Mouse (Mus musculus): ENCODE data around the gene 3110082J24Rik. TPM values are rescaled to one million over a fixed set of nuclear protein-coding genes. Genes with fewer than 3 reads are reported as not detected.
A peak's percentile ranks its signal among the peaks of the same experiment; 100 is the strongest.

3110082J24Rik gene
- polyA plus RNA-seq (2016; fragmentation: Nextera tagmentation; extraction: Ambion mirVana): 0.33 and 0.61 TPM in 2 replicates

DNA sequence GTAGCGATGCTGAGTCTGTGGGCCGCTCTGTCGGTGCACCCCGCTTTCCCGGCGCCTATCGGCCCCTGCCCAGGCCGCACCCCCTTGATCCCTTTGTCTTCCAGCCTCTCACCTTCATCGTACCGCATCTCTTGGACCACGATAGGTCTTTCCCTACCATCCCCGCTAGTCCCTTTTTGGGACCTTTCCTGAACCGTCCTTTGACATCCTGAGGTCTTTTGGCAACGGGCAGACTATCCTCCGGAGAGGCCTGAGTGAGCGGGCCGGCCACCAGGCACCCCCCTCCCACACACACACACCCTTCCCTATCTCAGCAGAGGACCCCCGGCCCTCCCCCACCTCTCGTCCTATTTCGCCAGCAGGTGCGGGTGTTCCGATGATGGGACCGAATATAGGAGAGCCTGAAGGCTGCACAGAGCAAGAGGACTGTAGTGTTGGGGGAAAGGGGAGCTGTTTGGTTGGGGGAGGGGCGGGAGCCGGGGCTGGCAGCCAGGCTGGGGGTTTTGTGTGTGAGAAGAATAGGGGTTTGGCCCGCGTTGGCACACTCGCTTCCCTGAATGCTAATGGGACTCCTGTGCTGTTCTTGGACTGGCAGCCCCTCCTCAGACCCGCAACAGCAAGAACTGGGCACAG, at the start of gene 3110082J24Rik:
3110082J24Rik (minus strand) TSS at position 419 of the 633 bp plus-strand sequence.
- H3K27ac ChIP-seq: no peak within 1 kb of the TSS
- WGBS: 2% methylated on average over 29 of the region's 29 CpGs
- 0 out of 2 replicates have a peak, but pooled peaks have one; percentile 11 for ATAC-seq (ENCODE audit: insufficient number of reproducible peaks, insufficient read depth, low FRiP score, low TSS enrichment)

DNA sequence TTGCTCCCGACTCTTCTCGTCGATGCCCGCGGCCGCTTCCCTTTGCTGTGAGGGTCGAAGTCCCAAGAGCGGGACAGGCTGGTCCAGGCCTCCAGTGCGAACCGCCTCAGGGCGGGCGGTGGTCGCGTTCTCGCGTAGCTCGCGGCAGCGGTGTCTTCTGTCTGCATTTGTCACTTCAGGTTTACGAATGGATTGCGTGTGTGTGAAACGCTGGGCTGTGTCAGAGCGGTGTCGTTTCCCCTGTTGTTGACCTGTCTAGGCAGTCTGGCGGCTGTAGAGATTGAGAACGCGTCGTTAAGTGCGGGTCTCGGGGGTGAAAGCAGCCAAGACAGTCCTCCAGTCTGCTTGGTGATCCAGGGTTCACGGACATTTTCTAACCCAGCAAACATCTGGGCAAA, 49.5 kb upstream of the 3110082J24Rik start:
- peak overlapping the region; percentile 89 for H3K4me3 ChIP-seq
- no peaks in the 10 kb centered on the region for H3K36me3 ChIP-seq
- peak overlapping the region; percentile 76 for H3K4me2 ChIP-seq (replicated peaks)
- H3K9ac ChIP-seq: peak overlapping the region; percentile 82
- peaks cover 8% of the 10 kb centered on the region for H3K4me1 ChIP-seq
- WGBS: under 1% methylated on average over 31 of the region's 31 CpGs
- ATAC-seq (ENCODE audit: insufficient number of reproducible peaks, insufficient read depth, low FRiP score, low TSS enrichment): peak; percentile 53
- peak overlapping the region; percentile 64 for H3K27ac ChIP-seq
- H3K9me3 ChIP-seq: no peaks in the 10 kb centered on the region
- no peaks in the 10 kb centered on the region for H3K27me3 ChIP-seq

More for the DNA sequence above, at the start of gene 3110082J24Rik:
- peak within 1 kb of the TSS; percentile 94 for H3K4me2 ChIP-seq (replicated peaks)
- peak within 1 kb of the TSS; percentile 48 for H3K9ac ChIP-seq
- peaks cover 35% of the 10 kb centered on the region for H3K4me1 ChIP-seq
- no peaks in the 10 kb centered on the region for H3K36me3 ChIP-seq
- H3K4me3 ChIP-seq: peak within 1 kb of the TSS; percentile 54
- H3K27me3 ChIP-seq: peaks cover 70% of the 10 kb centered on the region
- H3K9me3 ChIP-seq: no peaks in the 10 kb centered on the region

DNA sequence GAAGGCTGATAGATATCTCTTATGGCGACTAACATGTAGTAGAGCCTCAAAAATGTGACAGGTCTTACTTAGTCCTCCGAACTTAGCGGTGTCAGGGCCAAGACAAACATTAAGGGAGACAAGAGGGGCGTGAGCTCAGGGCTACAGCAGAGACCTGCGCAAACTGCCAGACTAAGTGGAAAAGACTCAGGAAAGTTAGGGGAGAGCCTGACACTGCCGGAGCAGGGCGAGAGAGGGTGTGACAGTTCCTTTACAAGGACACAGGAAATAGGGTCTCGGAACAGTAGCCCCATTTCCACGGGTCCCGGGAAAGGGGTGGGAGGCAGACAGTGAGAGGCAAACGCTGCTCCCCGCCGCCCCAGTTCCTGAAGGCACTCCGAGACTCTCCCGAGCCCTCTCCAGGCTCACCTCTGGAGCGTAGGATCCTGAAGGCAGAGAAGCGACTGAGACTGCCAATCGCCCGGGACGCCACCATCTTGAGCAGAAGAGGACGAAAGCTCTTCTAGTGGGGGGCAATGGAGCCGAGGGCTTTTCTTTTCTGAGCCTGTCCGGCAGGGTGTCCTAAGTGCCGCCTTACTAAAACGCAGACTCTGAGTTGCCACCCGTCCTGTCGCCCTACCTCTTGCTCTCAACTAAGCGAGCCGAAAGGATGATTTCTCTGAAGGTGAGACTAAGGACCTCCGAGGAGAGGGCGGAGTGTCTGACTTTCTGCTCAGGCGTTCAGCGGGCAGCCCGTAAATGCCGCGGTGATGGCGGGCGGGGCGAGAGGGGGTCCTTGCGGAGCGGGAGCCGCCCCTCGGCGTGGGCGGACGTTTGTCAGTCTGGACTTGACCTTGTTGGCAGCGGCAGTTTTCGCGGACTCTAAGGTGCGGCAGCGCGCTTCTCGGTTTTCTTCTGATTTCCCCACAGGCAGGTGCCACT, 48.8 kb upstream of the 3110082J24Rik start, which contains the start of the genes Hadha and Hadhb:
Hadha (minus strand) TSS at position 689 of the 921 bp plus-strand sequence.
Hadhb (plus strand) TSS at position 775 of the 921 bp plus-strand sequence.
- peak within 1 kb of the TSS; percentile 76 for H3K4me2 ChIP-seq (replicated peaks)
- H3K4me1 ChIP-seq: peaks cover 8% of the 10 kb centered on the region
- peak within 1 kb of the TSS; percentile 64 for H3K27ac ChIP-seq
- H3K9me3 ChIP-seq: no peaks in the 10 kb centered on the region
- H3K9ac ChIP-seq: peak within 1 kb of the TSS; percentile 82
- H3K4me3 ChIP-seq: peak within 1 kb of the TSS; percentile 89
- no peaks in the 10 kb centered on the region for H3K36me3 ChIP-seq
- under 1% methylated on average over 53 of the region's 53 CpGs for WGBS
- ATAC-seq (ENCODE audit: insufficient number of reproducible peaks, insufficient read depth, low FRiP score, low TSS enrichment): peak; percentile 88
- no peaks in the 10 kb centered on the region for H3K27me3 ChIP-seq

DNA sequence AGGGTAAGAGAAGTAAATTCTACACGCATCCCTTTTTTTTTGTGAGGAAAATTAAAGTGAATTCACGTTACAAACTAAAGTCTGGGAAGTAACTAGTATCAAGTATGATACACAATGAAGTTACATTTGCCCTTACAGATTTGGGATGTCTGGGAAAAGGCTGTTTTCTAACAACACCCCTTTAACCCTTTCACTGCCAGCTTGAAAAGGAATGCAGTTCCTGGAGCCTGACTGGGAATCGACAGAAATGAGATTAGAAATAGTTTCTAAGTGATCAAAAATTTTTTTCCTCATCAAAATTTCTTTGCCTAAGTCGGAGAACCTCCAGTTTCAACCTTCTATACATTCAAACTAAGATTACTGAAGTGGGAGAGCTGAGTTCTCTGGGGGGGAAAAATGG, 48.1 kb upstream of the 3110082J24Rik start:
- Histone ChIP-seq H3K9me3 (no peaks in the 10 kb centered on the region), H3K4me3 (peak overlapping the region; percentile 89), H3K36me3 (no peaks in the 10 kb centered on the region; the same call in 1 of the 2 replicates), H3K4me1 (peaks cover 8% of the 10 kb centered on the region), H3K4me2 (replicated peaks) (peak overlapping the region; percentile 76), H3K27ac (no peak overlapping the region), H3K9ac (peak overlapping the region; percentile 82), H3K27me3 (no peaks in the 10 kb centered on the region)
- no peak for ATAC-seq (ENCODE audit: insufficient number of reproducible peaks, insufficient read depth, low FRiP score, low TSS enrichment)
- 18% methylated on average over 4 of the region's 4 CpGs for WGBS

DNA sequence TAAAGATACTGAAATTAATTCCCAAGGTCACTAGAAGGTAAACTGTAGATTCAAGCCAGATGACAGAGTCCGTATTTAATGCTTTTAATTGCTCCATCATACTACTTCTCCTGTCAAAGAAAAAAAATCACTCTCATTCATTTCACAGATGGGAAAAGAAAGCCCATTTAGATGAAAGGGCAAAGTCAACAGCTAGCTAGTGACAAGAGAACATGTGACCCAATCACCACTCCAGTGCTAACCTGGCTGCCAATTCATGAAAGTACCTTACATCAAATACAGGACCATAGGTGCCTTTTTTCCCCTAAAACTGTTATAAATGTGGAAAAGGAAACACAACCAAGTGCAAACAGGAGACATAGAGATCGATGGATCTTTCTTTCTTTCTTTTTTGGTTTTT, 47.3 kb upstream of the 3110082J24Rik start:
- 74% methylated on average over 2 of the region's 2 CpGs for WGBS

DNA sequence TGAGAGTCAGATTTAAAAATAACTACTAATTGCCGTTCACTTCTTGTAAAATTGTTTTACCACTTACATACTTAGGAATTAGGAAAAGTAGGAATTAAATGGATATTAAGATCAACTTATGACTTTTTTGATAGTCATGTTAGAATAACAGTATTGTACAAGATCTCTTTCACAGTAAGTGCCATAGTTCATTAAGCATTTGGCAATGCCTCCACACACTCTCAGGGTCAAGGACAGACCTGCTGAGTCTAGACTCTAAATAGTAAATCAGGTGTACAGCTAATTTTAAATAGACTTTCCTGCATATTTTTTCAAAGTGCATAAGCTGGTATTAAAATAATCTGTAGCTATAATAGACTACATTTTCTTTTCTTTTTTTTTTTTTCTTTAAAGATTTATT, 46.5 kb upstream of the 3110082J24Rik start:
- Histone ChIP-seq H3K9me3 (no peaks in the 10 kb centered on the region), H3K27ac (no peak overlapping the region), H3K36me3 (no peaks in the 10 kb centered on the region; the same call in 1 of the 2 replicates), H3K4me1 (peaks cover 8% of the 10 kb centered on the region), H3K4me3 (no peak overlapping the region), H3K27me3 (no peaks in the 10 kb centered on the region), H3K9ac (no peak overlapping the region), H3K4me2 (replicated peaks) (no peak overlapping the region)
- 88% methylated on average over 1 of the region's 1 CpGs for WGBS
- no peak for ATAC-seq (ENCODE audit: insufficient number of reproducible peaks, insufficient read depth, low FRiP score, low TSS enrichment)

More for the DNA sequence above, 47.3 kb upstream of the 3110082J24Rik start:
- no peak for ATAC-seq (ENCODE audit: insufficient number of reproducible peaks, insufficient read depth, low FRiP score, low TSS enrichment)
- Histone ChIP-seq H3K4me2 (replicated peaks) (peak overlapping the region; percentile 76; the same call in 1 of the 2 replicates), H3K4me1 (peaks cover 8% of the 10 kb centered on the region), H3K27me3 (no peaks in the 10 kb centered on the region), H3K9ac (no peak overlapping the region), H3K36me3 (no peaks in the 10 kb centered on the region; the same call in 1 of the 2 replicates), H3K9me3 (no peaks in the 10 kb centered on the region), H3K27ac (no peak overlapping the region), H3K4me3 (no peak overlapping the region)

DNA sequence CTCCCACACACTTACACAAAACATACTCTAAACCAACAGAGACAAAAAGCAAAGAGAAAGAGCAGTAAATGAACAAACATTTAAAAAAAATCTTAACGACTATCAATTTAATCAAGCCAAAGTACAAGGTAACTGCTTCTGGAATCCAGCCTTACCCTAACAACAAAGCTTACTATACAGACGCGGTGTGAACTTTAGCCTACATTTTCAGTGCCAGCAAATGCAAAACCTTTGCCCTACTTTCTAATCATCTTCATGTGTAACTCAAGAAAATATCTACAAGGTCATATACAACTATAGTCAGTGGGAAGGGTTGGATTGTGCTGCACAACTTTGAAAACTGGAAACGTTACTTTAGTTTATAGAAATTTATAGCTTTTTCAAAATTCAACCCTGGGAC, 46.1 kb upstream of the 3110082J24Rik start:
- ATAC-seq (ENCODE audit: insufficient number of reproducible peaks, insufficient read depth, low FRiP score, low TSS enrichment): no peak
- Histone ChIP-seq H3K4me2 (replicated peaks) (no peak overlapping the region), H3K27me3 (no peaks in the 10 kb centered on the region), H3K9me3 (no peaks in the 10 kb centered on the region), H3K9ac (no peak overlapping the region), H3K4me3 (no peak overlapping the region), H3K27ac (no peak overlapping the region), H3K4me1 (peaks cover 8% of the 10 kb centered on the region), H3K36me3 (no peaks in the 10 kb centered on the region; the same call in 1 of the 2 replicates)
- whole genome bisulfite sequencing: 77% methylated on average over 4 of the region's 4 CpGs

DNA sequence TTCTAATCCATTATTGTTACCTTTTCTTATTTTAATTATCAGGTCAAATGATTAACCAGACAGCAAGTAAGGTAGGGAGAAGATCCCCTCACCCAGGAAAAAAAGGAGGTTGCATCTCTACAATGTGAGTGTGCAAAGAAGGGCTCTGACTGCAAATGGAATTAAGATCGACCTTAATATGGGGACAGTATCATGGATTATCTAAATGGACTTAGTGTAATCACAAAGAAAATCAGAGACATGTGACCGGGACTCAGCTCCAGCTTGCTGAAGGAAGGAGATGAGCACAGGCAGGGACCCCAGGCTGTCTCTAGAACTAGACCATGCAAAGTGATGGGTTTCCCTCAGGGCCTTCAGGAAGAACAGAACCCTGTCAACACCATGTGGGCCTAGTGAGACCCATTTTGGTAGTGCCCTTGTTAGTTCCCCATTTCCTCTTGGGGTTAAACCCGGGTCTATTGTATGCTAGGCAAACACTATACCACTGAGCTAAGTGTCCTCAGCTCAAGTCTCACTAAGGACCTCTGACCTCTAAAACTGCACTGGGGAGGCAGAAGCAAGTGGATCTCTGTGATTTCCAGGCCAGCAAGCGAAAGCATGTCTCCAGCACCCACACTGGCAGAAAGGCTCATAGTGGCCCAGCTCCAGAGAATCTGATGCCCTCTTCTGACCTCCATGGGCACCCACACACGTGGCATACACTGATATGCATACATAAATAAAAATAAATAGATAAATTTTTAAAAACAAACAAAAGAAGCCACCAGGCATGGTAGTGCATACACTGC, 42.4 kb upstream of the 3110082J24Rik start:
- Histone ChIP-seq H3K27ac (no peak overlapping the region), H3K4me3 (no peak overlapping the region), H3K9me3 (no peaks in the 10 kb centered on the region), H3K4me1 (no peaks in the 10 kb centered on the region), H3K36me3 (peaks cover 26% of the 10 kb centered on the region), H3K27me3 (no peaks in the 10 kb centered on the region), H3K4me2 (replicated peaks) (no peak overlapping the region), H3K9ac (no peak overlapping the region)
- WGBS: 87% methylated on average over 5 of the region's 5 CpGs
- ATAC-seq (ENCODE audit: insufficient number of reproducible peaks, insufficient read depth, low FRiP score, low TSS enrichment): no peak

DNA sequence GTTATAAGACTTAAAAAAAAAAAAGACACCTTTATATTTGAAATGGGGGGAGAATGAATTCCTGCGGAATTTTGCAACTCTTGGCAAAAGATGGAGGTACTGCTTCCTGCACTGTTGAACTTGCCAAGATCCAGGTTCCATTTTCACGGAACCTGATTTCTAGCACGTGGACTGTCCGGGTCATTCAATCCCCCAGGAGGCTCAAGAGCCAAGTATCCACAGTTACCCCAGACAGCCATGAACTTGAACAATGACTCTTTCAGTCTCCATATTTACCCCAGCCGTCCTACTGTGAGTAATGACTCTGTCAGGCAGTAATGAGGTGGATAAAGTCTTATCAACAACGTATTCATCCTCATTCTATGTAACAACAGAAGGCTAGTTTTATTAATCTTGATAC, 40.6 kb upstream of the 3110082J24Rik start:
- Histone ChIP-seq H3K36me3 (peaks cover 42% of the 10 kb centered on the region), H3K4me1 (no peaks in the 10 kb centered on the region), H3K4me2 (replicated peaks) (no peak overlapping the region), H3K9ac (no peak overlapping the region), H3K9me3 (no peaks in the 10 kb centered on the region), H3K27ac (no peak overlapping the region), H3K27me3 (no peaks in the 10 kb centered on the region), H3K4me3 (no peak overlapping the region)
- 87% methylated on average over 6 of the region's 6 CpGs for whole genome bisulfite sequencing
- ATAC-seq (ENCODE audit: insufficient number of reproducible peaks, insufficient read depth, low FRiP score, low TSS enrichment): no peak

DNA sequence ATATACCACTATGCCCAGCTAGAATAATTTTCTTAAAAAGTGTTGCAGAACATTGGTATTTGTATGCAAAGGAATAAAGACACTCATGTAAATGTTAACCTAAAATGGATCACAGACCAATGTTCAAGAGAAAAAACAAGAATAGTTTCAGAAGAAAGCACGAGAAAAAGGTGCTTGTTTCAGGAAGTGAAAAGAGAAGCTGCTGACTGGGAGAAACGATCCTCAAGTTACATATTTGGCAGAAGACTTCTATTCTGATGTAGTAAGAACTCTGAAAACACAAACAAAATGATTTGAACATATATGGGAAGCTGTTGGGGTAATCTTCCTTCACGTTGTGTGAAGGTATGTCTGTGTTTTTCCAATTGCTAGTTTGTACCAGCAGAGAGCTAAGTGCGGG, 32.3 kb upstream of the 3110082J24Rik start:
- no peaks in the 10 kb centered on the region for H3K9me3 ChIP-seq
- WGBS: 88% methylated on average over 4 of the region's 4 CpGs
- H3K4me1 ChIP-seq: no peaks in the 10 kb centered on the region
- H3K4me2 ChIP-seq (replicated peaks): no peak overlapping the region
- no peak for ATAC-seq (ENCODE audit: insufficient number of reproducible peaks, insufficient read depth, low FRiP score, low TSS enrichment)
- no peak overlapping the region for H3K9ac ChIP-seq
- H3K27me3 ChIP-seq: no peaks in the 10 kb centered on the region
- no peak overlapping the region for H3K27ac ChIP-seq
- peaks cover 66% of the 10 kb centered on the region for H3K36me3 ChIP-seq
- H3K4me3 ChIP-seq: no peak overlapping the region

DNA sequence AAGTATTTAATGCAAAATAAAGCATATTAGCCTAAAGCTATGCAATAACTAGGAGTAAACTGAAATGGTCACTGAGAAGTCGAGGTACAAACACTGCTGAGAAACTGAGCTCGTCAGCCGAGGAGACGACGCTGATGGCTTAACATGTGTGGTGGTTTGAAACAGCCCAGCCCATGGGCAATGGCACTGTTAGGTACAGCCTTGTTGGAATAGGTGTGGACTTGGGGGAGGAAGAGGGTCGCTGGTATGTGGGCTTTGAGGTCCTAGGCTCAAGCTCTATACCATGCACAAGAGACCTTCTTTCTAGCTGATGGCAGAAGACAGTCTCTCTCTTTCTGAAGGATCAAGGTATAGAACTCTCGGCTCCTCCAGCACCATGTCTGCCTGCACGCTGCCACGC, 31.4 kb upstream of the 3110082J24Rik start:
- WGBS: 91% methylated on average over 9 of the region's 9 CpGs
- peaks cover 68% of the 10 kb centered on the region for H3K36me3 ChIP-seq
- no peak for ATAC-seq (ENCODE audit: insufficient number of reproducible peaks, insufficient read depth, low FRiP score, low TSS enrichment)
- no peaks in the 10 kb centered on the region for H3K27me3 ChIP-seq
- no peak overlapping the region for H3K27ac ChIP-seq
- H3K9me3 ChIP-seq: no peaks in the 10 kb centered on the region
- no peak overlapping the region for H3K4me2 ChIP-seq (replicated peaks)
- no peaks in the 10 kb centered on the region for H3K4me1 ChIP-seq
- H3K9ac ChIP-seq: no peak overlapping the region
- no peak overlapping the region for H3K4me3 ChIP-seq
